Mouse (Mus musculus) intestine, embryonic 16.5 days (tissue): ENCODE measurements at regions not wholly inside any gene's neighbourhood (a gene's known extent, or its start where the extent isn't known, plus 50 kb on each side); places are given as distances from the start of the nearest gene placed in this dataset.

Source experiments
- ATAC-seq: fragments of 200-750 bp; cut with Nextera tagmentation; 2 replicates; pipeline ENCODE4 v1.8.0; 2017; ENCODE audit warnings: moderate TSS enrichment, moderate library complexity
- H3K27ac ChIP-seq: fragments of 300-500 bp; sonication (generic); 2 replicates; pipeline ENCODE4 v1.5.1; 2014; ENCODE audit warnings: mild to moderate bottlenecking, low read length
- H3K27me3 ChIP-seq: fragments of 300-500 bp; sonication (generic); replicated peaks from 2 replicates; pipeline ENCODE4 v1.6.1; 2014; ENCODE audit warnings: low read length, control low read depth, mixed read lengths; ENCODE audit not compliant: control insufficient read depth, insufficient read depth
- H3K36me3 ChIP-seq: fragments of 300-500 bp; sonication (generic); 2 replicates; pipeline ENCODE4 v1.6.1; 2014; ENCODE audit warnings: low read length, control low read depth; ENCODE audit not compliant: control insufficient read depth, insufficient read depth
- H3K4me1 ChIP-seq: fragments of 300-500 bp; sonication (generic); 2 replicates; pipeline ENCODE4 v1.6.1; 2014; ENCODE audit warnings: low read length, control low read depth, mixed read lengths; ENCODE audit not compliant: control insufficient read depth, insufficient read depth
- H3K4me2 ChIP-seq: fragments of 300-500 bp; sonication (generic); 2 replicates; pipeline ENCODE4 v1.6.1; 2014; ENCODE audit warnings: low read depth, low read length, control low read depth
- H3K4me3 ChIP-seq: fragments of 300-500 bp; sonication (generic); 2 replicates; pipeline ENCODE4 v1.5.1; 2014; ENCODE audit warnings: mild to moderate bottlenecking, low read length
- H3K9ac ChIP-seq: fragments of 300-500 bp; sonication (generic); 2 replicates; pipeline ENCODE4 v1.6.1; 2014; ENCODE audit warnings: low read depth, low read length
- H3K9me3 ChIP-seq: fragments of 300-500 bp; sonication (generic); 2 replicates; pipeline ENCODE4 v1.6.1; 2016; ENCODE audit warnings: low read length, control low read depth; ENCODE audit not compliant: control insufficient read depth
- WGBS: fragments of 180-500 bp; shearing (Covaris S2); extraction: QIAGEN DNeasy Blood & Tissue Kit; methylation state at CpG from one replicate; pipeline ENCODE4 v1.1.7; 2014; 5-methylcytosine and 5-hydroxymethylcytosine counted together

DNA sequence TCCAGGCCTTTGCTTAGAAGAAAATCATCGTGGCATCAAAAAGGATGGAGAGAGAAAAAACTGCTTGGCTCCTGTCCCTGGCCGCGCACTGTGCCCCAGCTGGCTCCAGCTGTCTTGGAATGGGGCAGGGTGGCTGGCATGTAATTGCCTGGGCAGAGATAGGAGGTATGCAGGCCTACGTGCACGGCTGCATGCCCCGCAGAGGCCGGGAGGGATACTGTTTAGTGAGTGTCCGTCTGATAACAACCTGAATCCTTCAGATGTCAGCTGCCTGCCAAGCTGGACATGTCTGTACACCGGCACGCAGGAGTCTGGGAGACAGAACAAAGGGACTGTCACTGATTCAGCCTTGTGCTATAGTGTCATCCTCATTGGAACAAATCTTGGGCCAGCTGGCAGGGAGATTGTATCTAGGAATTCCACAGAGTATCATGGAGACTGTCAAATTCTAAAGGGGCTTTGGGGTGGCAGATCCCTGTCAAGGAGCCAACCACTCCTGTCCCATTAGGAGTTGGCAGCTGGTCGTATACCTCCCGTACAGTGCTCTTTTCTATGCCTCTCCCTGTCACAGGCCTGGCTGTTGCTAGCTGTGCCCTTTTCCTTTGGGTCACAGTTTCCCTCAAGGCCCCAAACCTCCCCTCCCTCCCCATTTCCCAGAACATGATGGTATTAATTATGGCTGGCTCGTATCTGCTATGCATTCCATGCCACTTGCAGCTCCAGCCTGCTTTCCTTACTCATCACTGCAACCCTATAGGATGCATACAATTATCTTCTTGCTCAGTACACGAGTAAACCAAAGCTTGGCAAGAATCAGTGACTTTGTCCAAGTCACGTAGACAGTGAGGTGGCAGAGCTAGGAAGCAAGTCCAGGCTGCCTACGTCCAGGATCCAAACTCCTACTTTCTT, 83.5 kb upstream of the Egln3 start:
- H3K27me3 ChIP-seq = no peaks in the 10 kb centered on the region
- H3K27ac ChIP-seq = no peak overlapping the region
- peak; percentile 61 for ATAC-seq

DNA sequence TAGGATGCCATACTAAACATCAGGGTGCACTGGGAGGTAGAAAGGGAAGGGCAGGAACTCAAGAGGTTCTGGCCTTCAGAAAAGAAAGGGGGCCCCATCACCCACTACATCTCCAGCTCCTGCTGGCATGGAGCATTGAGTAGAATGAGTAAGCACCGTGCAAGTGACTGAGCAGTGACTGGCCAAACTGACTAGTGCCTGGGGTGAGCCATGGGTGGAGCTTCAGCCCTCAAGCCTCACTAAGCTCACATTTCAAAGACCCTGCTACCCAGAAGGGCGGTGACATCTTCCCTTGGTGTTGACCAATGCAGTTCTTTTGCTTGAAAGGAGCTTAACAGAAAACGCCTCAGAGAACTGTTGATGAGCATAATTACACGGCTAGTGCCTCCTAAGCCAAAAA, 80.0 kb upstream of the Egln3 start:
- Histone ChIP-seq H3K9me3 (no peaks in the 10 kb centered on the region), H3K27me3 (no peaks in the 10 kb centered on the region), H3K9ac (no peak overlapping the region), H3K36me3 (no peaks in the 10 kb centered on the region), H3K4me2 (no peak overlapping the region), H3K4me3 (no peak overlapping the region), H3K4me1 (peaks cover 13% of the 10 kb centered on the region; the same call in 1 of the 2 replicates), H3K27ac (no peak overlapping the region)
- WGBS = 47% methylated on average over 4 of the region's 4 CpGs
- no peak for ATAC-seq

More for the DNA sequence above, 83.5 kb upstream of the Egln3 start:
- WGBS = 53% methylated on average over 16 of the region's 16 CpGs
- Histone ChIP-seq H3K4me3 (no peak overlapping the region), H3K4me2 (no peak overlapping the region), H3K9ac (no peak overlapping the region), H3K36me3 (no peaks in the 10 kb centered on the region), H3K9me3 (no peaks in the 10 kb centered on the region), H3K4me1 (peaks cover 13% of the 10 kb centered on the region; the same call in 1 of the 2 replicates)

DNA sequence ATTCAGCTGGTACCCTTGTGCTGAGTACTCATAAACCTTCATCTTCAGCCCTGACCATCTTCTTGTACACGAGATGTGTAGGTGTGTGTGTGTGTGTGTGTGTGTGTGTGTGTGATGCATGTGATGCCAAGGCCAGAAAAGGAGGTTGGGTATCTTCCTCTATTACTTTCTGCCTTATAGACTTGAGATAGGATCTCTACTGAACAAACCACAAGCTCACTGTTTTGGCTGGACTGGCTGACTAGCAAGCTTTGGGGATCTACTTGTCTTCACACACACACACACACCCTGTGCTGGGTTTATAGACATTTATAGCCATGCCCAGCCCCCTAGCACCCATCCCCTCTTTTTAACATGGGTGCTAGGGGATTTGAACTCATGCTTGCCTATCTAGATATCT, 79.4 kb upstream of the Egln3 start:
- no peak for ATAC-seq
- Histone ChIP-seq H3K4me1 (peaks cover 9% of the 10 kb centered on the region; the same call in 1 of the 2 replicates), H3K9ac (no peak overlapping the region), H3K27me3 (no peaks in the 10 kb centered on the region), H3K9me3 (no peaks in the 10 kb centered on the region), H3K4me2 (no peak overlapping the region), H3K36me3 (no peaks in the 10 kb centered on the region), H3K27ac (no peak overlapping the region), H3K4me3 (no peak overlapping the region)
- 75% methylated on average over 1 of the region's 1 CpGs for WGBS

DNA sequence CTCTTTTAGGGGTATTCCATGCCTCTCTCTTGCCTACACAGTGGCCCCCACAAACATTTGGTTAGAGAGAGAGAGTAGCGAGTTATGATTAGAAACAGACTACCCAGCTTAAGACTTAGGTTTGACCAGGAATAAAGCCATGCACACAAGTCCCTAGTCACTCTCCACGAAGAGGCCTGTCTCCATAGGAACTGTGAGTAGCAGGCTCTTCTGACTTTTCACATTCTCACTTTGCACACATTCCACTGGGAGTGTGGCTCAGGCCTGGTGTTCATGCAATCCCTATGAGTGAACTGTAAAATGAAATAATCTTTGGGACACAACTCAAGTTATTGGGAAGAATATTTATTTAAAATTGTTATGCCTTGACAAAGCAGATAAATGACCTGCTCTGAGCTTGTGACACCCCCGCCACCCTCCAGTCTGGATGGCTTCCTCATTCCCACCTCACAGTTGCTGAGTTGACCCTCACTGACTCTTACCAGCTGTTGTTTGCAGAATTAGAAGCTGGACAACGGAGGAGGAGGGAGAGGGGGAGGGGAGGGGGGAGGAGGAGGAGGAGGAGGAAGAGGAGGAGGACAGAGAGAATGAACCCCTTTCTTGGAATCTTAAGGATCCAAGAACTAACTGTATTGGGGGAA, 78.7 kb upstream of the Egln3 start:
- Histone ChIP-seq H3K36me3 (no peaks in the 10 kb centered on the region), H3K4me1 (peaks cover 4% of the 10 kb centered on the region; the same call in 1 of the 2 replicates), H3K4me3 (no peak overlapping the region), H3K27ac (no peak overlapping the region), H3K9me3 (no peaks in the 10 kb centered on the region), H3K9ac (no peak overlapping the region), H3K27me3 (no peaks in the 10 kb centered on the region), H3K4me2 (no peak overlapping the region)
- 51% methylated on average over 4 of the region's 4 CpGs for WGBS
- no peak for ATAC-seq

DNA sequence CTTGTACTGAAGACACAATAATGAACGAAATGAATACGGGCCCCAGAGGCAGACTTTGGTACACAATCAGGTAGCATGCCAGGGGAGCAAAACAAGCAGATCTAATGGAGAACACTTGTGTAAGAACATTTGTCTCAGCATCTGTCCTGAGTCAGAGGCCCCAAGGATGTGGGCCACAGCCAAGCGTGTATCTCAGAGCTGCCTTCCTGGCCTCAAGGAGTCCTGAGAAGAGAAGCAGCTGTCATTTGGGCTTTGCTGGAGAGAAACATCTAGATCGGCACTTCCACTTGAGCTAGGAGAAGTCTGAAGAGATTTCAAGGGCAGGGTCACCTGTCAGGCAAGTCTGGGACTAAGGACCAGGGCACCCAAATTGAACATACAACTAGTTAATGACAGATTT, 76.8 kb upstream of the Egln3 start:
- H3K9ac ChIP-seq = no peak overlapping the region
- H3K27me3 ChIP-seq = no peaks in the 10 kb centered on the region
- H3K4me2 ChIP-seq = no peak overlapping the region
- no peaks in the 10 kb centered on the region for H3K36me3 ChIP-seq
- no peak overlapping the region for H3K27ac ChIP-seq
- H3K4me1 ChIP-seq = peaks cover 6% of the 10 kb centered on the region; the same call in 1 of the 2 replicates
- ATAC-seq = no peak
- no peaks in the 10 kb centered on the region for H3K9me3 ChIP-seq
- WGBS = 64% methylated on average over 4 of the region's 4 CpGs
- no peak overlapping the region for H3K4me3 ChIP-seq

DNA sequence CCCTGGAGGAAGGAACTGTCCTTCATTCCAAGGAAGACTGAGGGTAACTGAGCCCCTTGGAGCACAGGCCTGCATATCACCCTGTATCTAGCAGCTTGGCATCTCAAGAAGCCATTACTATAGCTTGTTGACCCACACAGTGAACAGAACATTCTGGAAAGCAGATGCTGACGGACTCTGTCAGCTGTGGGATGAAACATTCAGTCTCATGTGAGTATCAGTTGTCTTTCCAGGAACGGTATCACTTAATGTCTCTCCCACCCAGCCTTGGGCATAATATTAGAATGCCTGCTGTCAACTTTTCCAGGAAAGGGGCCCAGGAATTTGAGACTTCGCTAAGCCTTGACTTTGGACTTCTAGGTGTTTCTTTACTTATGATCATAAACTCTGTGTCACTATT, 76.3 kb upstream of the Egln3 start:
- H3K4me2 ChIP-seq = no peak overlapping the region
- peaks cover 6% of the 10 kb centered on the region; the same call in 1 of the 2 replicates for H3K4me1 ChIP-seq
- H3K27ac ChIP-seq = no peak overlapping the region
- no peaks in the 10 kb centered on the region for H3K9me3 ChIP-seq
- H3K27me3 ChIP-seq = no peaks in the 10 kb centered on the region
- H3K9ac ChIP-seq = no peak overlapping the region
- no peak for ATAC-seq
- H3K36me3 ChIP-seq = no peaks in the 10 kb centered on the region
- WGBS = 84% methylated on average over 3 of the region's 3 CpGs
- H3K4me3 ChIP-seq = no peak overlapping the region

DNA sequence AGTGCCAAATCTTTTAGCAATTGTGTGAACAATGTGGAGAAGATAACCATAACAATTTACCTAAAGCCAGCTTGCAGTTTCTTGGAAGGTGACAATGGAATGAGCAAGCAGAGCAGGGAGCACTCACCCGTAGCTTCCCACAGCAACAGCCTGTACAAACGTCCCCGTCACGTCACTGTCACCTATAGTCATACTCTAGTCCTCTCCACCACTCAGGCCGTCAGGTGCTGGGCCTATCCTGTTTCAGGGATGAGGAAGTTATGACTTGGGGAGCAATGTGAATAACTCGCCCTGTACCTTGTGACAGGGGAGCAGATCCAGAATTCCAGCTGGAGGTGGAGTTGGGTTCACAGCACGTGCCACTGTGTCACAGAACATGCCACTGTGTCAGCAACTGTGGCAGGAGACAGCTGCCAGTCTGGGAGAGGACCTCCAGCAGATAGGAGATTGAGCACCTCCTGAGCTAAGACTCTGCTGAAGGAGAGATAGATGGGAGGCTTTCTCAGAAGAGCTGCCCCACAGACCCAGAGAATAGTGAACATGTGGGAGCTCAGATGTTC, 73.4 kb upstream of the Egln3 start:
- no peak overlapping the region for H3K9ac ChIP-seq
- no peaks in the 10 kb centered on the region for H3K27me3 ChIP-seq
- H3K9me3 ChIP-seq = no peaks in the 10 kb centered on the region
- H3K4me3 ChIP-seq = no peak overlapping the region
- H3K27ac ChIP-seq = no peak overlapping the region
- H3K4me2 ChIP-seq = no peak overlapping the region
- ATAC-seq = peak; percentile 54
- H3K36me3 ChIP-seq = no peaks in the 10 kb centered on the region
- H3K4me1 ChIP-seq = peaks cover 6% of the 10 kb centered on the region; the same call in 1 of the 2 replicates
- 66% methylated on average over 7 of the region's 7 CpGs for WGBS

DNA sequence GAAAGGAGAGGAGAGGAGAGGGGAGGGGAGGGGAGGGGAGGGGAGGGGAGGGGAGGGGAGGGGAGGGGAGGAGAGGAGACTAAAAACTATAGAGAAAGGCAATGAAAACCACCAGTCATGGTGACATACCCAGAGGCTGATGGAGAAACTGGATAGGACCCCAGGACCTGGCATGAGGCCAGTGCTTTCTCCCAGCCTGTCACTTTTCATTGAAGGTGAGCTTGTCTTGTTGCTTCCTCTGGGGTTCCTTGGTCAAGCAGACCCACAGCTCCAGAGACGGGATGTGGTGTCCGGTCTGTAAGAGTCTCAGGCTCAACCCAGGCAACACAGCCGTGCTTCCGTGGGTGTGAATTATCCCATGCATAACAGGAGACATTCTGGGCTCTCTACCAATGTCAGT, 69.8 kb upstream of the Egln3 start:
- Histone ChIP-seq H3K4me3 (no peak overlapping the region), H3K27me3 (no peaks in the 10 kb centered on the region), H3K27ac (no peak overlapping the region), H3K9ac (no peak overlapping the region), H3K9me3 (no peaks in the 10 kb centered on the region), H3K4me2 (no peak overlapping the region), H3K4me1 (peaks cover 6% of the 10 kb centered on the region; the same call in 1 of the 2 replicates), H3K36me3 (no peaks in the 10 kb centered on the region)
- no peak for ATAC-seq
- WGBS = 79% methylated on average over 4 of the region's 4 CpGs

DNA sequence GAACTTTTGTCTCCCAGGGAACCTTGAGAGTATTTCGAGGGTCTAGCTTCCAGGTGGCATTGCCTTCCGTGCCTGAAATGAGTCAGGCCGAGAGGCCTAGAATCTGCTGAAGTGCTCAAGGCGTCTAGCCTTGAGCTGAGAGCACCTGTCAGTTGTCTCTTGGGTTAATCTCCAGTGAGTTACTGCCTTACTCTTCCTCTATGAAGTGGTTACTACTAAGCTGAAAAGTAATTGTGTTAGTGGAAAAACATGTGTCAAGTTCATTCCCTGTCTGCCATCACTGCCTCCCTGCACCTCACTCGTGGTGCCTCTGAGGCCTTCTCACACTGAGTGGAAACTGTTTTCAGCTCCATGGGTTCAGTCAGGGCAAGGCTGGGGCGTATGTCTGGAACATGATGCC, 69.0 kb upstream of the Egln3 start:
- Histone ChIP-seq H3K36me3 (no peaks in the 10 kb centered on the region), H3K9me3 (no peaks in the 10 kb centered on the region), H3K9ac (no peak overlapping the region), H3K27me3 (no peaks in the 10 kb centered on the region), H3K27ac (no peak overlapping the region), H3K4me1 (peaks cover 6% of the 10 kb centered on the region; the same call in 1 of the 2 replicates), H3K4me2 (no peak overlapping the region), H3K4me3 (no peak overlapping the region)
- 82% methylated on average over 6 of the region's 6 CpGs for WGBS
- ATAC-seq = no peak
